Mouse (Mus musculus) liver, embryonic 16.5 days (tissue): ENCODE results near the gene Slc17a3. TPM values are rescaled to one million over a fixed set of nuclear protein-coding genes. Genes with fewer than 3 reads are reported as not detected.

Experiments
- ATAC-seq: fragments of 200-750 bp; cut with Nextera tagmentation; 2 replicates; pipeline ENCODE4 v1.8.0; 2017; ENCODE audit warnings: low read depth, mild to moderate bottlenecking, moderate number of reproducible peaks, moderate library complexity
- H3K27ac ChIP-seq: fragments of 300-500 bp; sonication (generic); 2 replicates; pipeline ENCODE4 v1.5.1; 2014; ENCODE audit warnings: mild to moderate bottlenecking, low read length
- H3K27me3 ChIP-seq: fragments of 300-500 bp; sonication (generic); 2 replicates; pipeline ENCODE4 v1.6.1; 2014; ENCODE audit warnings: low read depth, low read length, mixed read lengths; ENCODE audit not compliant: control insufficient read depth, insufficient read depth
- H3K36me3 ChIP-seq: fragments of 300-500 bp; sonication (generic); 2 replicates; pipeline ENCODE4 v1.6.1; 2014; ENCODE audit warnings: mild to moderate bottlenecking; ENCODE audit not compliant: control insufficient read depth, insufficient read depth
- H3K4me1 ChIP-seq: fragments of 300-500 bp; sonication (generic); 2 replicates; pipeline ENCODE4 v1.6.1; 2014; ENCODE audit warnings: low read depth, low read length, mixed read lengths; ENCODE audit not compliant: control insufficient read depth
- H3K4me2 ChIP-seq: fragments of 300-500 bp; sonication (generic); 2 replicates; pipeline ENCODE4 v1.6.1; 2014; ENCODE audit warnings: low read depth, low read length, mixed read lengths
- H3K4me3 ChIP-seq: fragments of 300-500 bp; sonication (generic); 2 replicates; pipeline ENCODE4 v1.5.1; 2014; ENCODE audit warnings: low read depth, mild to moderate bottlenecking, low read length
- H3K9ac ChIP-seq: fragments of 300-500 bp; sonication (generic); 2 replicates; pipeline ENCODE4 v1.6.1; 2014; ENCODE audit warnings: low read depth, low read length
- H3K9me3 ChIP-seq: fragments of 300-500 bp; sonication (generic); replicated peaks from 2 replicates; pipeline ENCODE4 v1.6.1; 2016; ENCODE audit warnings: low read length; ENCODE audit not compliant: control insufficient read depth
- WGBS: fragments of 180-500 bp; shearing (Covaris S2); extraction: QIAGEN DNeasy Blood & Tissue Kit; methylation state at CpG from one replicate; pipeline ENCODE4 v1.1.7; 2014; ENCODE audit not compliant: insufficient replicate concordance; 5-methylcytosine and 5-hydroxymethylcytosine counted together
- polyA plus RNA-seq: library from polyadenylated mRNA; unstranded; fragments of >200 nt; fragmentation: Nextera tagmentation; extraction: Ambion mirVana; gene quantifications from 2 replicates; pipeline ENCODE4 v1.2.1, GENCODE M21; 2015

Slc17a3 gene
- polyA plus RNA-seq, 1 experiment from 2014 or later = 9.2 TPM

GRCm38 (mm10) chr13:23833053-23833452 lies 6.2 kb upstream of the Slc17a3 start:
- Histone ChIP-seq H3K27me3 (no peaks in the 10 kb centered on the region), H3K4me3 (no peak overlapping the region), H3K36me3 (no peaks in the 10 kb centered on the region), H3K9me3 (no peaks in the 10 kb centered on the region), H3K27ac (no peak overlapping the region), H3K4me2 (no peak overlapping the region), H3K4me1 (0 out of 2 replicates have a peak, but pooled peaks cover 2% of the 10 kb centered on the region), H3K9ac (no peak overlapping the region)
- no peak for ATAC-seq
- 7% methylated on average over 6 of the region's 6 CpGs for WGBS

- H3K4me2 ChIP-seq = no peak overlapping the region
- H3K36me3 ChIP-seq = no peaks in the 10 kb centered on the region
- H3K27me3 ChIP-seq = no peaks in the 10 kb centered on the region
- no peak for ATAC-seq
- no peak overlapping the region for H3K4me3 ChIP-seq
- no peak overlapping the region for H3K27ac ChIP-seq
- no peak overlapping the region for H3K9ac ChIP-seq
- no peaks in the 10 kb centered on the region for H3K9me3 ChIP-seq
- H3K4me1 ChIP-seq = 0 out of 2 replicates have a peak, but pooled peaks cover 2% of the 10 kb centered on the region
- 66% methylated on average over 5 of the region's 5 CpGs for WGBS
Measured at GRCm38 (mm10) chr13:23834836-23835235, 4.4 kb upstream of the Slc17a3 start.

- Histone ChIP-seq H3K9ac (no peak overlapping the region), H3K4me3 (no peak overlapping the region), H3K27ac (peak overlapping the region; percentile 58; the same call in 1 of the 2 replicates), H3K9me3 (no peaks in the 10 kb centered on the region), H3K36me3 (no peaks in the 10 kb centered on the region), H3K27me3 (no peaks in the 10 kb centered on the region), H3K4me2 (no peak overlapping the region), H3K4me1 (0 out of 2 replicates have a peak, but pooled peaks cover 2% of the 10 kb centered on the region)
- 53% methylated on average over 5 of the region's 5 CpGs for WGBS
- peak; percentile 80 for ATAC-seq
Measured at GRCm38 (mm10) chr13:23836630-23837029, 2.6 kb upstream of the Slc17a3 start.

DNA sequence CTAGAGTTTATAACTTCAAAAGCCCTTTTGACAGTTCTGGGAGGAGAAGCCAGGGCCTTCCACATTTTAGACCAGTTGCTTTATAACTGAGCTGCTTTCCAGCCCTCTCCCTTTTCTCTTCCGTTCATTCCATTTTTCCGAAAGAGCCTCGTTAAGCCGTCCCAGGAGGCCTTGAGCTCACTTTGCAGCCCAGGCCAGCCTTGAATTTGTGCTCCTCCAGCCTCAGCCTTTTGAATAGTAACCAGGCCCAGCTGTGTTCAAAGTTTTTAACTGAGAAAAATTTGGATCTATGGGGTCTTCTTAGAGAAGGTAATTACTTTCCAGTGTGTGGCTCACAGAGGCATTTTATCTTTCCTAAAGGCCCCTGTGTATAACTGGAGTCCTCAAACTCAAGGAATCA lies 6.6 kb downstream of the Slc17a3 start:
- no peak for ATAC-seq
- Histone ChIP-seq H3K9ac (no peak overlapping the region), H3K27me3 (no peaks in the 10 kb centered on the region), H3K27ac (no peak overlapping the region), H3K4me3 (no peak overlapping the region), H3K4me1 (no peaks in the 10 kb centered on the region), H3K4me2 (no peak overlapping the region), H3K36me3 (no peaks in the 10 kb centered on the region), H3K9me3 (no peaks in the 10 kb centered on the region)
- WGBS = 80% methylated on average over 4 of the region's 4 CpGs

- 32% methylated on average over 2 of the region's 2 CpGs for WGBS
- H3K9me3 ChIP-seq = no peaks in the 10 kb centered on the region
- H3K36me3 ChIP-seq = no peaks in the 10 kb centered on the region
- no peak overlapping the region for H3K9ac ChIP-seq
- no peak overlapping the region for H3K4me2 ChIP-seq
- no peaks in the 10 kb centered on the region for H3K4me1 ChIP-seq
- H3K27ac ChIP-seq = 0 out of 2 replicates have a peak overlapping the region, but pooled peaks have one; percentile 21
- H3K4me3 ChIP-seq = no peak overlapping the region
- no peak for ATAC-seq
- H3K27me3 ChIP-seq = no peaks in the 10 kb centered on the region
Measured at GRCm38 (mm10) chr13:23849299-23849698, 10.1 kb downstream of the Slc17a3 start.

- no peak for ATAC-seq
- Histone ChIP-seq H3K9ac (no peak overlapping the region), H3K4me3 (no peak overlapping the region), H3K4me2 (no peak overlapping the region), H3K27ac (no peak overlapping the region), H3K36me3 (no peaks in the 10 kb centered on the region), H3K4me1 (no peaks in the 10 kb centered on the region), H3K9me3 (no peaks in the 10 kb centered on the region), H3K27me3 (no peaks in the 10 kb centered on the region)
- WGBS = 58% methylated on average over 3 of the region's 3 CpGs
Measured at GRCm38 (mm10) chr13:23856401-23856800, 17.2 kb downstream of the Slc17a3 start.

- Histone ChIP-seq H3K9me3 (no peaks in the 10 kb centered on the region), H3K9ac (no peak overlapping the region), H3K27me3 (no peaks in the 10 kb centered on the region), H3K4me3 (no peak overlapping the region), H3K4me1 (no peaks in the 10 kb centered on the region), H3K36me3 (no peaks in the 10 kb centered on the region), H3K27ac (no peak overlapping the region), H3K4me2 (no peak overlapping the region)
- no peak for ATAC-seq
Measured at GRCm38 (mm10) chr13:23861815-23862214, 22.6 kb downstream of the Slc17a3 start.

- Histone ChIP-seq H3K4me3 (no peak overlapping the region), H3K27me3 (no peaks in the 10 kb centered on the region), H3K9me3 (no peaks in the 10 kb centered on the region), H3K36me3 (no peaks in the 10 kb centered on the region), H3K4me1 (no peaks in the 10 kb centered on the region; the same call in 1 of the 2 replicates), H3K27ac (no peak overlapping the region), H3K9ac (no peak overlapping the region), H3K4me2 (no peak overlapping the region)
- no peak for ATAC-seq
- 52% methylated on average over 9 of the region's 9 CpGs for WGBS
Measured at GRCm38 (mm10) chr13:23864711-23865110, 25.5 kb downstream of the Slc17a3 start.

- H3K9me3 ChIP-seq = no peaks in the 10 kb centered on the region
- peak overlapping the region; percentile 73 for H3K27ac ChIP-seq
- peak overlapping the region; percentile 24 for H3K4me2 ChIP-seq
- peak overlapping the region; percentile 7 for H3K4me3 ChIP-seq
- no peaks in the 10 kb centered on the region for H3K36me3 ChIP-seq
- no peaks in the 10 kb centered on the region; the same call in 1 of the 2 replicates for H3K4me1 ChIP-seq
- no peak overlapping the region; the same call in 1 of the 2 replicates for H3K9ac ChIP-seq
- ATAC-seq = peak; percentile 71
- 48% methylated on average over 9 of the region's 9 CpGs for WGBS
- H3K27me3 ChIP-seq = no peaks in the 10 kb centered on the region
Measured at GRCm38 (mm10) chr13:23866086-23866710, 27.0 kb downstream of the Slc17a3 start.
